Mouse (Mus musculus) heart, embryonic 13.5 days (tissue): ENCODE measurements around the gene Parp9. TPM values are rescaled to one million over a fixed set of nuclear protein-coding genes. Genes with fewer than 3 reads are reported as not detected.
"Not testable (repeated sequence)": the region's sequence is repeated elsewhere in the genome, so short reads cannot be mapped to it uniquely, and the experiment has no call there.

Source experiments
- ATAC-seq: fragments of 200-750 bp; cut with Nextera tagmentation; 2 replicates; pipeline ENCODE4 v1.8.0; 2017; ENCODE audit warnings: moderate TSS enrichment; ENCODE audit not compliant: insufficient number of reproducible peaks, low FRiP score, low TSS enrichment; ENCODE audit errors: extremely low read depth
- H3K27ac ChIP-seq: fragments of 300-500 bp; sonication (generic); replicated peaks from 2 replicates; pipeline ENCODE4 v1.5.1; 2015; ENCODE audit warnings: moderate library complexity, mild to moderate bottlenecking, inconsistent platforms
- H3K27me3 ChIP-seq: fragments of 300-500 bp; sonication (generic); replicated peaks from 2 replicates; pipeline ENCODE4 v1.6.1; 2015; ENCODE audit warnings: mild to moderate bottlenecking, inconsistent platforms
- H3K36me3 ChIP-seq: fragments of 300-500 bp; sonication (generic); 2 replicates; pipeline ENCODE4 v1.6.1; 2015; ENCODE audit warnings: mild to moderate bottlenecking, inconsistent platforms
- H3K4me1 ChIP-seq: fragments of 300-500 bp; sonication (generic); 2 replicates; pipeline ENCODE4 v1.6.1; 2015; ENCODE audit warnings: inconsistent platforms
- H3K4me2 ChIP-seq: fragments of 300-500 bp; sonication (generic); 2 replicates; pipeline ENCODE4 v1.6.1; 2015; ENCODE audit warnings: inconsistent platforms, mild to moderate bottlenecking, moderate library complexity
- H3K4me3 ChIP-seq: fragments of 300-500 bp; sonication (generic); 2 replicates; pipeline ENCODE4 v1.5.1; 2015; ENCODE audit warnings: moderate library complexity, mild to moderate bottlenecking, inconsistent platforms
- H3K9ac ChIP-seq: fragments of 300-500 bp; sonication (generic); 2 replicates; pipeline ENCODE4 v1.6.1; 2015; ENCODE audit warnings: inconsistent platforms, mild to moderate bottlenecking, moderate library complexity
- H3K9me3 ChIP-seq: fragments of 300-500 bp; sonication (generic); 2 replicates; pipeline ENCODE4 v1.6.1; 2016; ENCODE audit warnings: inconsistent platforms
- WGBS: fragments of 180-500 bp; shearing (Covaris S2); methylation state at CpG from one replicate; pipeline ENCODE4 v1.1.7; 2015; ENCODE audit warnings: mixed read lengths; 5-methylcytosine and 5-hydroxymethylcytosine counted together
- polyA plus RNA-seq: library from polyadenylated mRNA; unstranded; fragments of >200 nt; fragmentation: Nextera tagmentation; extraction: Ambion mirVana; gene quantifications from 2 replicates; pipeline ENCODE4 v1.2.1, GENCODE M21; 2015

Parp9 gene
- polyA plus RNA-seq, 1 experiment from 2014 or later: 6.9 TPM

DNA sequence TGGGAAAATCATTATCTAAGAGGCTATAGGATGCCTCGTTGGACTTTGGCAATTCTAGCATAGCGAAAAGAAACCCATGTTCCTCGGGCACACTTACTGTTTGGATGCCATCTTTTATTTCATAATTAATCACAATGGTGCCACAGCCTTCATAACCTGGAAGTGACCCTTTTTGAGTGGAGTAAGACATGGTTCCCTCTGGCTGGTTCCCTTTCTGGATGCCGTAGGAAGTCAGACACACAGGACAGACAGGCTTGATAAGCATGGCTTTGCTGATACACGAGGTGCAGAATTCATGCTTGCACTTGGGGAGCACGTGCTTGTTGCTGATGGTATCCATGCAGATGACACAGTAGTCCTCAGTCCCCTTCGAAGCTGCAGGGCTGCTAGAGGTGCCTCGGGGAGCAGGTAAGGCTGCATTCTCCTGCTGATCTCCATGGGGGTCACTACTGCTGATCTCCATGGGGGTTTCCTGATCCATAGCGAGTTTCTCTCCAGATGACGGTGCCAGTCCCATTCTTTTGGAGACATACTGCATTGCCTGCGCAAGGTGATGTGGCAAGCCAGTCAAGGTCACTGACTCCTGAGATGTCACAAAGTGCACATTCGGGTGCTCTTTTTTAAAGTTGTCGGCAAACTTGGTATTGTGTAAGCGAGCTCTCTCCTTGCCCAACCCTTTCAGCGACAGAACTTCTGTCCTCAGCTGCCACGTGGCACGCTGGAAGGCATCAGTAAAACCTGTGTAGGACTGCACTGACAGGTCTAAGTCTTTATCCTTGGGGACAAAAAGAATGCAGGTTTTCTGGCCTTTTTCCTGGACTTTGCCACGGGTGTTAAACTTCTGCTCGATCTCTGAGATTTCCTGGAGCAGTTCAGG, 5.9 kb upstream of the Parp9 start:
- no peak overlapping the region for H3K27ac ChIP-seq
- 72% methylated on average over 19 of the region's 19 CpGs for WGBS
- ATAC-seq: no peak
- H3K36me3 ChIP-seq: peaks cover 6% of the 10 kb centered on the region
- no peaks in the 10 kb centered on the region for H3K9me3 ChIP-seq
- peaks cover 4% of the 10 kb centered on the region for H3K4me1 ChIP-seq
- H3K9ac ChIP-seq: no peak overlapping the region
- H3K27me3 ChIP-seq: no peaks in the 10 kb centered on the region; the same call in 1 of the 2 replicates
- H3K4me2 ChIP-seq: no peak overlapping the region
- H3K4me3 ChIP-seq: no peak overlapping the region

- no peaks in the 10 kb centered on the region for H3K9me3 ChIP-seq
- 60% methylated on average over 10 of the region's 10 CpGs for WGBS
- H3K27ac ChIP-seq: no peak overlapping the region
- H3K4me3 ChIP-seq: no peak overlapping the region
- no peak for ATAC-seq
- H3K27me3 ChIP-seq: no peaks in the 10 kb centered on the region; the same call in 1 of the 2 replicates
- no peak overlapping the region for H3K4me2 ChIP-seq
- H3K4me1 ChIP-seq: peaks cover 7% of the 10 kb centered on the region
- H3K36me3 ChIP-seq: peaks cover 6% of the 10 kb centered on the region
- no peak overlapping the region for H3K9ac ChIP-seq
These were observed 5.1 kb upstream of the Parp9 start for GRCm38 (mm10) chr16:35933181-35933580.

GRCm38 (mm10) chr16:35939261-35939660, 991 bp downstream of the Parp9 start:
- no peaks in the 10 kb centered on the region for H3K9me3 ChIP-seq
- H3K4me2 ChIP-seq: peak overlapping the region; percentile 89
- no peak for ATAC-seq
- H3K4me3 ChIP-seq: peak overlapping the region; percentile 79
- no peak overlapping the region for H3K27ac ChIP-seq
- no peaks in the 10 kb centered on the region for H3K27me3 ChIP-seq
- 3% methylated on average over 6 of the region's 6 CpGs for WGBS
- peaks cover 16% of the 10 kb centered on the region for H3K4me1 ChIP-seq
- H3K36me3 ChIP-seq: peaks cover 27% of the 10 kb centered on the region
- peak overlapping the region; percentile 87 for H3K9ac ChIP-seq

DNA sequence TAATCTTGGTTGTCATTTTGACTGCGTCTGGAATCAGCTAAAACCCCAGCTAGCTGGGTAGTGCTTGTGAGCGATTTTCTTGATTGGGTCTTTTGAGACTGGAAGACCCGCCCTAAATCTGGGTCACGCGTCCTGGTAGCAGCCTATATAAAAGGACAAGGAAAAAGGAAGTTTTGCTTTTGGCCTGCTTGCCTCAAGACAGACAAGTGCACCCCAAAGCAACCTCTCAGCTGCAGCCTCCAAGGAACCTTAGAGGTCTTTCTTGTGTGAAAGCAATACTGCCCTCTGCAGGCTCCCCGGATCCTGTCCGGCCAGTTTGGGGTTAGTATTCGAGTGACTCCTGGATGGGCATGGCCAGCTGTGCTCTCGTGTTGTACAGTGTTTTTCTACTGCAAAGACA, 1.4 kb downstream of the Parp9 start:
- Histone ChIP-seq H3K4me3 (peak overlapping the region; percentile 79), H3K9me3 (no peaks in the 10 kb centered on the region), H3K4me2 (peak overlapping the region; percentile 89), H3K36me3 (peaks cover 27% of the 10 kb centered on the region), H3K27me3 (no peaks in the 10 kb centered on the region), H3K4me1 (peaks cover 16% of the 10 kb centered on the region), H3K9ac (peak overlapping the region; percentile 87; the same call in 1 of the 2 replicates), H3K27ac (no peak overlapping the region)
- WGBS: 10% methylated on average over 9 of the region's 9 CpGs
- ATAC-seq: peak; percentile 54; the same call in 1 of the 2 replicates

DNA sequence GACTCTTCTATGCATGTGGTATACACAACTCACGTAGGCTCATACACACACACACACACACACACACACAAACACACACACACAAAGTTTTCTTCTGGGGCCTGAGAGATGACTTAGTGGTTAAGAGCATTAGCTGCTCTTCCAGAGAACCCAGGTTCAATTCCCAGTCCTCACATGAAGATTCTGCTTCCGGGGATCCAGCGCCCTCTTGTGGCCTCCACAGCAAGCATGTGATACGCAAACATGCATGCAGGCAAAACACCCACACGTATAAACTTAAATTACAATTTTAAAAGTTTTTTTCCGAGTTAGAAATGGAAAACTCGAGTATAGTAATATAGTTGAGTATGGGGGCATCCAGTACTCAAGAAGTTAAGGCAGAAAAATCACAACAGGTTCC, 3.1 kb downstream of the Parp9 start:
- Histone ChIP-seq H3K36me3 (peaks cover 31% of the 10 kb centered on the region), H3K4me1 (peaks cover 16% of the 10 kb centered on the region), H3K27ac (no peak overlapping the region), H3K4me3 (no peak overlapping the region), H3K9ac (no peak overlapping the region), H3K9me3 (no peaks in the 10 kb centered on the region), H3K27me3 (no peaks in the 10 kb centered on the region), H3K4me2 (no peak overlapping the region)
- ATAC-seq: no peak
- WGBS: 75% methylated on average over 7 of the region's 7 CpGs

GRCm38 (mm10) chr16:35949264-35949663, 11.0 kb downstream of the Parp9 start:
- Histone ChIP-seq H3K4me1 (peaks cover 12% of the 10 kb centered on the region), H3K27ac (peak overlapping the region; percentile 75), H3K9me3 (0 out of 2 replicates have a peak, but pooled peaks cover 4% of the 10 kb centered on the region), H3K4me3 (no peak overlapping the region), H3K9ac (peak overlapping the region; percentile 15; the same call in 1 of the 2 replicates), H3K4me2 (peak overlapping the region; percentile 21), H3K27me3 (no peaks in the 10 kb centered on the region), H3K36me3 (peaks cover 37% of the 10 kb centered on the region)
- 29% methylated on average over 5 of the region's 5 CpGs for WGBS
- ATAC-seq: peak; percentile 61; the same call in 1 of the 2 replicates

- 89% methylated on average over 3 of the region's 3 CpGs for WGBS
These were observed 12.9 kb downstream of the Parp9 start for GRCm38 (mm10) chr16:35951216-35951615.

DNA sequence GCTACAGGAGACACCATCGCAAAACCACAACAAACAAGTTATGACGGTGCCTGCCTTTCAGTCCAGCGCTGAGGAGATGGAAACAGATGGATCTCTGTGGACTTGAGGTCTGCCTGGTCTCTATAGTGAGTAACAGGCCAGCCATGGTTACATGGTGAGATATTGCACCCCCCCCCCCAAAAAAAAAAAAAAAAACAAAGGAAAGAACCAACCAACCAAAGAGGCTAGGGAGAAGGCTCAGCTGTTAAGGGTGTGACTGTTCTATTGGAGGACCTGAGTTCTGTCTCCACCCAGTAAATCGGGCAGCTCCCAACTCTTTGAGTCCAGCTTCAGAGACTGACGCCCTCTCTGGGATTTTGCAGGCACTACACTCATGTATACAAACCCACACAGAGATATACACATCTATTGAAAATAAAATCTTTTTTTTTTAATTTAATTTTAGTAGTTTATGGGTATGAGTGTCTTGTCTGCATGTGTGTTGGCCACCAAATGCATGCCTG, 14.4 kb downstream of the Parp9 start:
- Histone ChIP-seq H3K27me3 (no peaks in the 10 kb centered on the region), H3K27ac (no peak overlapping the region), H3K4me3 (no peak overlapping the region), H3K4me2 (no peak overlapping the region), H3K9me3 (0 out of 2 replicates have a peak, but pooled peaks cover 4% of the 10 kb centered on the region), H3K36me3 (peaks cover 37% of the 10 kb centered on the region), H3K4me1 (peaks cover 12% of the 10 kb centered on the region), H3K9ac (no peak overlapping the region)
- no peak for ATAC-seq
- WGBS: 87% methylated on average over 5 of the region's 5 CpGs

More at GRCm38 (mm10) chr16:35951216-35951615, 12.9 kb downstream of the Parp9 start:
- 0 out of 2 replicates have a peak, but pooled peaks cover 4% of the 10 kb centered on the region for H3K9me3 ChIP-seq
- H3K36me3 ChIP-seq: peaks cover 39% of the 10 kb centered on the region
- ATAC-seq: no peak
- H3K4me1 ChIP-seq: peaks cover 12% of the 10 kb centered on the region
- H3K9ac ChIP-seq: no peak overlapping the region
- no peak overlapping the region for H3K4me2 ChIP-seq
- H3K4me3 ChIP-seq: no peak overlapping the region
- H3K27me3 ChIP-seq: no peaks in the 10 kb centered on the region
- H3K27ac ChIP-seq: no peak overlapping the region

GRCm38 (mm10) chr16:35965991-35966390, 27.7 kb downstream of the Parp9 start:
- H3K4me2 ChIP-seq, ATAC-seq, H3K4me3 ChIP-seq, H3K27me3 ChIP-seq, H3K4me1 ChIP-seq, H3K9me3 ChIP-seq, H3K9ac ChIP-seq, H3K27ac ChIP-seq: not testable (repeated sequence)
- peaks cover 19% of the 10 kb centered on the region; the same call in 1 of the 2 replicates for H3K36me3 ChIP-seq
- WGBS: 70% methylated on average over 4 of the region's 4 CpGs

DNA sequence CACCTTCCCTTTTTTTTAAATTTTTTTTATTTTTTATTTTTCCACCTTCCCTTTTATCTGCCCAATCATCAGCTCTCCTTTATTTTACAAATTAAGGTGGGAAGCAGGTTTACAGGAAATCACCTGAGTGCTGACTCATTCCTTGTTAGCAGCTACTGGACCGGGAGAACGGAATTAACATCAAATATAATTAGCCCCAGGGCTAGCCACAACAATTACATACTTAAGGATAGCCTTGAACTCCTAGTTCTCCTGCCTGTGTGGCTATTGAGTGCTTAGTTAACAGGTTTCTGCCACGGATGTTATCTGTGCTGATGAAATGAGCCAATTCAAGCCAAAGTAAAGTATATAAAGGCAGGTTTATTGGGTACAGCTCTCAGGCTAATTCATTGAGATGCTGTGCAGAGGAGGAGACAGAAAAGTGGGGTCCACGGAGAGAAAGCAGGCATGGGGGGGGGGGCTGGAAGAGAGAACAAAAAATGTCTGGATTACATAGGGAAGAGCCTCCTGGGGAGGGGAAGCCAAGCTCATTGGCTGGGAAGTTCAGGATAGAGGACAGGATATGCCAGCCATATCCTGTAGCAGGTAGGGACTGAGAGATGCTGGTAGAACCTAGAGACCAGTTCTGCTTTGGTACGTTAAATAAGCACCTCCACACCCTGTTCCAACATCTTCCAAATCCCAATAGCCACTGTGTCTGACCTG, 28.3 kb downstream of the Parp9 start:
- no peaks in the 10 kb centered on the region for H3K4me1 ChIP-seq
- no peak for ATAC-seq
- 56% methylated on average over 5 of the region's 5 CpGs for WGBS

DNA sequence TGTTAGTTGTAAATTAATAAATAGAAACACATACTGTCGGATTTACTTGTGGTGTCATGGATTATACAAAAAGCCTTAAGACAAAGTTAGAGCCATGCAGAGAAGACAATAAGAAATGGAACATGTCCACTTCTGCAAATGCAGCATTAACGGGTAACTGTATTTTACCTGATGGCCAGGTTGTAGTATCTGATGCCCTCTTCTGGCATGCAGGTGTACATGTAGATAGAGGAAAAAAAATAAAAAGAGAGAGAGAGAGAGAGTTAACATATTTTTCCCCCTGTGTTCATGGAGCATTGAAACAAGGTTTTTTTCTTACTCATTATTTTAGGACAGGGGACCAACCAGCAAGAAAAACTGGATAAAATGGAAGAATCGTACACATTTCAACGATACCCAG, 29.0 kb downstream of the Parp9 start:
- no peak for ATAC-seq

More for the DNA sequence above, 28.3 kb downstream of the Parp9 start:
- Histone ChIP-seq H3K9me3 (no peaks in the 10 kb centered on the region), H3K36me3 (peaks cover 19% of the 10 kb centered on the region; the same call in 1 of the 2 replicates), H3K27me3 (no peaks in the 10 kb centered on the region), H3K27ac (no peak overlapping the region), H3K4me3 (no peak overlapping the region), H3K4me2 (no peak overlapping the region), H3K9ac (no peak overlapping the region)

More for the DNA sequence above, 29.0 kb downstream of the Parp9 start:
- Histone ChIP-seq H3K4me3 (no peak overlapping the region), H3K36me3 (peaks cover 26% of the 10 kb centered on the region; the same call in 1 of the 2 replicates), H3K9ac (no peak overlapping the region), H3K27me3 (no peaks in the 10 kb centered on the region), H3K27ac (no peak overlapping the region), H3K4me2 (no peak overlapping the region), H3K9me3 (no peaks in the 10 kb centered on the region), H3K4me1 (no peaks in the 10 kb centered on the region)
- WGBS: 85% methylated on average over 4 of the region's 4 CpGs
